Mouse (Mus musculus): ENCODE measurements around the gene Plekhh2.
"Not testable (repeated sequence)": the region's sequence is repeated elsewhere in the genome, so short reads cannot be mapped to it uniquely, and the experiment has no call there.

Plekhh2 gene

DNA sequence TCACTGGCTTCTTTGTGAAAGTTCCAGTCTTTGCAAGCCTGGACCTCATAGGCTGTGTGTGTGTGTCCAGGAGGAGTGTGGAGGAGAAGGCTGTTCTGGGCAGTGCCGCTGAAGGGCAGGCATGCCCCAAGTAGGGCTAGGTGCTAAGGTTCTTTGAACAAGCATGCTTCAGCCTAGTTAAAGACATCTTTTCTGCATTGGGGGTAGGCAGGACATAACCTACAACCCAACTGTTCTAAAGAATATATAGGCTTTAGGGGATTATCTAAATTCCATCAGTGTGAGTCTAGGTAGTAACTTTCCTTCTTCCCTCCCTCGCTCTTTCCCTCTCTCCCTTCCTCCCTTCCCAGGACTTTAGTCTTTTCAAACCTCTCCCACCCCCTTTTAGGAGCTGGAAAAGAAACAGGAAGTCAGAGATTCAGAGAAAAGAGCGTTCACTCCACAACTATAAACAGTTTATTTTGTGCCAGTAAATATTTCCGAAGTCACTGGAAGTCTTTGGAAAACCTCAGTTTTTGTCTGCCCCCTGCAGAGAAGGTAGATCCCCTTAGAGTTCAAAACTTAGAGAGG lies 906 bp downstream of the Plekhh2 start:
- DNase-seq = peak; percentile 50 to 56

GRCm38 (mm10) chr17:84515901-84516300 lies 4.2 kb downstream of the Plekhh2 start:
- no peak for DNase-seq

- no peak for DNase-seq
These were observed 7.7 kb downstream of the Plekhh2 start for GRCm38 (mm10) chr17:84519346-84519745.

DNA sequence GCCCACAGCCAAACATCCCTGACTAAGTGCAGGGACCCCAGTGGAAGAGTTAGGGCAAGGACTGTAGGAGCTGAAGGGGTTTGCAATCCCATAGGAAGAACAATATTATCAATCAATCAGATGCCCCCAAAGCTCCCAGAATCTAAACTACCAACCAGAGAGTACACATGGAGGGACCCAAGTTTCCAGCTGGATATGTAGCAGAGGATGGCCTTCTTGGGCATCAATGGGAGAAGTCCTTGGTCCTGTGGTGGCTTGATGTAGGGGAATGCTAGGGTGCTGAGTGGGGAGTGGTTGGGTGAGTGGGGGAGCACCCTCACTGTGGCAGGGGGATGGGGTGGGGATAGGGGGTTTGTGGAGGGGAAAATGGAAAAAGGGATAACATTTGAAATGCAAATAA lies 8.4 kb downstream of the Plekhh2 start:
- no peak for DNase-seq

- no peak for DNase-seq
These were observed 17.7 kb downstream of the Plekhh2 start for GRCm38 (mm10) chr17:84529356-84529755.

GRCm38 (mm10) chr17:84530202-84530796 lies 18.6 kb downstream of the Plekhh2 start:
- DNase-seq = no peak

- DNase-seq = no peak
These were observed 21.3 kb downstream of the Plekhh2 start for GRCm38 (mm10) chr17:84532909-84533499.

GRCm38 (mm10) chr17:84533841-84534240 lies 22.1 kb downstream of the Plekhh2 start:
- DNase-seq = no peak

DNA sequence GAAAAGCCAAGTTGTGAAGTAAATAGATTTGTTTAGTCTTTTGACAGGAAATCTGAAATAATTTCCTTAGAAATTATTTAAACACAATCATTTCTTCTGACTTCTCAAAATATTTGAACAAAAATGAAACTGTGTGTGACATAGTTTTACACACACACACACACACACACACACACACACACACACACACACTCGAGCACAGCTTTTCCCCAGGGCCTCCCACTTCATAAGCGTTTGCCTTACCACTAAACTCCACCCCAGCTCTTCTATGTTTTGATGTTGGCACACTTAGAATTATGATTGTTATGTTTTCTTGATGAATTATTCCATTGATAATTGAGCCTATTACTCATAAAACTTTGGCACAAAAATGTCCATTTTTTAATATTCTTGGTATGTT lies 22.9 kb downstream of the Plekhh2 start:
- DNase-seq = no peak

GRCm38 (mm10) chr17:84535226-84535625 lies 23.5 kb downstream of the Plekhh2 start:
- DNase-seq = peak; percentile 22 to 41

GRCm38 (mm10) chr17:84537301-84537700 lies 25.6 kb downstream of the Plekhh2 start:
- no peak for DNase-seq

- DNase-seq = no peak
These were observed 26.3 kb downstream of the Plekhh2 start for GRCm38 (mm10) chr17:84537966-84538365.

GRCm38 (mm10) chr17:84540603-84541002 lies 28.9 kb downstream of the Plekhh2 start:
- DNase-seq = no peak

GRCm38 (mm10) chr17:84550902-84551877 lies 39.5 kb downstream of the Plekhh2 start:
- no peak for DNase-seq

DNA sequence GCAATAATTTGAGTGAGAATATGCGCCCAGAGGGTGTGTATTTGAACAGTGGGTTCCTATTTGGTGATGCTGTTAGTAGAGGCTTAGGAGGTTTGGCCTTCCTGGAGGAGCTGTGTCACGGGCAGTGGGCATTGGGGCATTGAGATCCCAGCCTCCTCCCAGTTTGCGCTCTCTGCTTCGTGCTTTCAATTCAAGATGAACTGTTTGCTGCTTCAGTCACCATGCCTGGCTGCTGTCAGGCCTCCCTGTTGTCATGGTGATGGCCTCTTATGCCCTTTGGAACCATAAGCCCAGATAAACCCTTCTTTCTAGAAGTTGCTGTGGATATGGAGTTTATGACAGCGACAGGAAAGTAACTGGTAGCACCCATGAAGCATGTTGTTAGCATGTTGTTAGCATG lies 40.5 kb downstream of the Plekhh2 start:
- DNase-seq = no peak

DNA sequence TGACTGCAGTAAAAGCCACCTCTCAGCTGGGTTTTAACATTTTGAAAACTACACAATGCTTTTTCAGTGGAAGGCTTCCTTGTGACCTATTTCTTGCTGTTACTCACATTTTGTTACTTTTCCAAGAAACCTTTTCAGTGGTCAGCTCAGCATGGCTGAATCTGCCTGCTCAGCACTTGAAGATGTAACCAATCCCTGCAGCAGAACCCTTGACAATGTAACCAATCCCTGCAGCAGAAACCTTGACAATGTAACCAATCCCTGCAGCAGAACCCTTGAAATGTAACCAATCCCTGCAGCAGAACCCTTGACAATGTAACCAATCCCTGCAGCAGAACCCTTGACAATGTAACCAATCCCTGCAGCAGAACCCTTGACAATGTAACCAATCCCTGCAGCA lies 52.6 kb downstream of the Plekhh2 start:
- not testable (repeated sequence) for DNase-seq

- DNase-seq = no peak
These were observed 54.1 kb downstream of the Plekhh2 start for GRCm38 (mm10) chr17:84565762-84566161.

GRCm38 (mm10) chr17:84566773-84567555 lies 55.3 kb downstream of the Plekhh2 start:
- DNase-seq = peak; percentile 25 to 55

DNA sequence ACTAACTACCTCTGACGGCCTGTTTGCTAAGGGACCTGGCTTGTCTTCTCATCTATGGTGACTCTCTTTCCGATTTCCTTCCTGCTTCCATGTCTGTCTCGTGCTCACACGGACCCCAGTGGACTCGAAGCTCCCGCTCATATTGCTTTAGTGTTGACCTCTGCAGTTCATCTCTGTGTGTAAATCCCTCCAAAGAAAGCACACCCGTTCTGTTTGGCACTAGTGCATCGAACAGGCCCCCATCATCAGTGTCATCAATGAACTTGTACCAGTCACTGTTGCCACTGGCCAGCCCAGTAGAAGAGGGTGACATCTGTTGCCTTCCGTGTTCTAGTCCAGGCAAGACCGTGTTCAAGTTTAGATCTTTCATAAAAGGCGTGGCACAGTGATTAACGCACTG lies 57.1 kb downstream of the Plekhh2 start:
- no peak for DNase-seq

- DNase-seq = no peak
These were observed 58.1 kb downstream of the Plekhh2 start for GRCm38 (mm10) chr17:84569770-84570169.

GRCm38 (mm10) chr17:84571629-84572028 lies 59.9 kb downstream of the Plekhh2 start:
- DNase-seq = no peak

DNA sequence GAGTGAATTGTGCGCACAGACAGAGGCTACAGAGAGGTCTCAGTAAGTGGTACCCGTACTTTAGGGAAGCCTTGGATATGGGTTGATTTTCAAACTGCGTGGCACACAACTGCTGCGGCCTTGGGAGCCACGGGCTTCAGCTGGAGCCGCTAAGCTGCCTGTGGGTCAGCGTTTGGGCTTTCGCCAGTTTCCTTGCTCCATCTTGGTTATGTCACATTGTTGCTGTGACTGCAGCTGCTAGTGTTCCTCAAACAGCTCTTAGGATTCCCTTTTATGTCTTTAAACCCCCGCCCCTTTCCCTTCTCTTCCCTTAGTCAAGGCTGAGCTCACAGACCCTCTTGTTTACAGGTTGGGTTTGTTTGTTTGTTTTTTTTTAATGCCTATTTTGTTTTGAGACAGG lies 61.6 kb downstream of the Plekhh2 start:
- DNase-seq = peak in 1 of 2 experiments; percentile 41

Measured in kidney, postnatal 4 days (tissue).